Mouse (Mus musculus) adrenal gland (tissue): ENCODE data around the gene Dcst2.

Experiments used
- intact Hi-C: fragments of 180-260 bp; cut with DNase I; formaldehyde crosslinking; loops from one replicate; pipeline ENCODE4 v1.15.1; 2025

Gene Dcst2

GRCm38 (mm10) chr3:89408448-89408847, 46.7 kb downstream of the Dcst2 start:
- intact Hi-C loops = no loop called here

- intact Hi-C loops = no loop called here
These were observed 47.9 kb downstream of the Dcst2 start for GRCm38 (mm10) chr3:89409701-89410100.

GRCm38 (mm10) chr3:89410864-89411263, 49.1 kb downstream of the Dcst2 start:
- intact Hi-C loops = no loop called here

GRCm38 (mm10) chr3:89411490-89412393, 50.0 kb downstream of the Dcst2 start, which contains the start of gene Flad1:
Gene Flad1, minus strand, starts transcription at chr3:89411870.
- intact Hi-C loops = no loop called here

- intact Hi-C loops = no loop called here
These were observed 54.4 kb downstream of the Dcst2 start for GRCm38 (mm10) chr3:89416158-89416557.

GRCm38 (mm10) chr3:89417131-89417530, 55.4 kb downstream of the Dcst2 start:
- intact Hi-C loops = no loop called here

- intact Hi-C loops = no loop called here
These were observed 56.0 kb downstream of the Dcst2 start for GRCm38 (mm10) chr3:89417840-89418169.

- intact Hi-C loops = no loop called here
These were observed 56.5 kb downstream of the Dcst2 start, which contains the start of the genes Cks1b and Shc1 for GRCm38 (mm10) chr3:89418170-89418860. Gene Cks1b, minus strand, starts transcription at chr3:89418383. Gene Shc1, plus strand, starts transcription at chr3:89418443.

- intact Hi-C loops = no loop called here
These were observed 57.1 kb downstream of the Dcst2 start for GRCm38 (mm10) chr3:89418861-89419250.

GRCm38 (mm10) chr3:89419571-89419970, 57.8 kb downstream of the Dcst2 start:
- intact Hi-C loops = no loop called here

- intact Hi-C loops = no loop called here
These were observed 58.2 kb downstream of the Dcst2 start for GRCm38 (mm10) chr3:89419981-89420380.

GRCm38 (mm10) chr3:89420421-89420820, 58.6 kb downstream of the Dcst2 start:
- intact Hi-C loops = no loop called here

- intact Hi-C loops = no loop called here
These were observed 59.4 kb downstream of the Dcst2 start for GRCm38 (mm10) chr3:89421002-89421774.

GRCm38 (mm10) chr3:89421810-89422473, 60.2 kb downstream of the Dcst2 start:
- intact Hi-C loops = no loop called here

GRCm38 (mm10) chr3:89422556-89423205, 60.9 kb downstream of the Dcst2 start:
- intact Hi-C loops = no loop called here

- intact Hi-C loops = no loop called here
These were observed 62.8 kb downstream of the Dcst2 start for GRCm38 (mm10) chr3:89424416-89425140.

GRCm38 (mm10) chr3:89425141-89425525, 63.4 kb downstream of the Dcst2 start:
- intact Hi-C loops = no loop called here

GRCm38 (mm10) chr3:89425876-89426275, 64.1 kb downstream of the Dcst2 start:
- intact Hi-C loops = no loop called here
